Mouse (Mus musculus) midbrain, embryonic 14.5 days (tissue): ENCODE results near the gene Sdhaf4. TPM values are rescaled to one million over a fixed set of nuclear protein-coding genes. Genes with fewer than 3 reads are reported as not detected.
A peak's percentile ranks its signal among the peaks of the same experiment; 100 is the strongest.

Experiments used
- ATAC-seq: fragments of 200-750 bp; cut with Nextera tagmentation; 2 replicates; pipeline ENCODE4 v1.8.0; 2017; ENCODE audit warnings: moderate number of reproducible peaks, moderate library complexity; ENCODE audit not compliant: low FRiP score, low TSS enrichment
- DNase-seq: peaks from one replicate; pipeline ENCODE4 v3.0.0-alpha.2; 2015
- H3K27ac ChIP-seq: fragments of 300-500 bp; sonication (generic); replicated peaks from 2 replicates; pipeline ENCODE4 v1.5.1; 2014; ENCODE audit warnings: mild to moderate bottlenecking, low read depth, low read length, moderate library complexity
- H3K27me3 ChIP-seq: fragments of 300-500 bp; sonication (generic); 2 replicates; pipeline ENCODE4 v1.6.1; 2014; ENCODE audit warnings: low read length, control low read depth, mixed read lengths; ENCODE audit not compliant: control insufficient read depth, insufficient read depth
- H3K36me3 ChIP-seq: fragments of 300-500 bp; sonication (generic); 2 replicates; pipeline ENCODE4 v1.6.1; 2014; ENCODE audit warnings: low read length, control low read depth; ENCODE audit not compliant: control insufficient read depth, insufficient read depth
- H3K4me1 ChIP-seq: fragments of 300-500 bp; sonication (generic); 2 replicates; pipeline ENCODE4 v1.6.1; 2014; ENCODE audit warnings: mild to moderate bottlenecking, antibody characterized with exemption, low read length, control low read depth; ENCODE audit not compliant: control insufficient read depth, insufficient read depth
- H3K4me2 ChIP-seq: fragments of 300-500 bp; sonication (generic); 2 replicates; pipeline ENCODE4 v1.6.1; 2014; ENCODE audit warnings: mild to moderate bottlenecking, low read length, moderate library complexity
- H3K4me3 ChIP-seq: fragments of 300-500 bp; sonication (generic); replicated peaks from 2 replicates; pipeline ENCODE4 v1.5.1; 2014; ENCODE audit warnings: low read depth, low read length
- H3K9ac ChIP-seq: fragments of 300-500 bp; sonication (generic); replicated peaks from 2 replicates; pipeline ENCODE4 v1.6.1; 2014; ENCODE audit warnings: mild to moderate bottlenecking, low read length, moderate library complexity
- H3K9me3 ChIP-seq: fragments of 300-500 bp; sonication (generic); 2 replicates; pipeline ENCODE4 v1.6.1; 2016; ENCODE audit warnings: low read length, control low read depth, mixed read lengths; ENCODE audit not compliant: control insufficient read depth
- WGBS: fragments of 180-500 bp; shearing (Covaris S2); extraction: QIAGEN DNeasy Blood & Tissue Kit; methylation state at CpG from one replicate; pipeline ENCODE4 v1.1.7; 2014; 5-methylcytosine and 5-hydroxymethylcytosine counted together
- polyA plus RNA-seq: library from polyadenylated mRNA; unstranded; fragments of >200 nt; fragmentation: Nextera tagmentation; extraction: Ambion mirVana; gene quantifications from 2 replicates; pipeline ENCODE4 v1.2.1, GENCODE M21; 2014

Gene Sdhaf4
- polyA plus RNA-seq, 1 experiment from 2014 or later: 115 TPM

DNA sequence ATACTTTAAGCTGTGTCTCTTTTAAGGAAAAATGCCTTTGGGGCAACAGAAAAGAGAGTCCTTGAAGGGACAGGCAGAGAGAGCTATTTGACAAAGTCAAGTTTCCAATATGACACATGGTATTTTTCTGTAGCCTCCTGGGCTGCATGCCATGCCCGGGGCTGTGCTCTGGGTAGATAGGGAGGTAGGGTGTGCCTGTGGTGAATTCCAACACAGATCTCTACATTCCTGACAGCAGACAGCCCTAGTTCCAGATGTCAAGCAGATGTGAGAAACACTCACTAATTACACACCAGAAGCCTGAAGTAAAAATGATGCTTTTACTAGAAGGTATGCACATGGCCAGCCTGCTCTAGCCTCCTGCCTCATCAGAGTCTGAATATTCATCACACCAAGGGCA, 39.2 kb downstream of the Sdhaf4 start:
- Histone ChIP-seq H3K9me3 (no peaks in the 10 kb centered on the region), H3K27me3 (no peaks in the 10 kb centered on the region), H3K36me3 (no peaks in the 10 kb centered on the region), H3K4me3 (no peak overlapping the region), H3K9ac (no peak overlapping the region), H3K4me2 (no peak overlapping the region), H3K27ac (no peak overlapping the region), H3K4me1 (no peaks in the 10 kb centered on the region)
- ATAC-seq: no peak
- no peak for DNase-seq
- 80% methylated on average over 1 of the region's 1 CpGs for WGBS

GRCm38 (mm10) chr1:23959415-23959732, 46.1 kb downstream of the Sdhaf4 start:
- no peak; the same call in 1 of the 2 replicates for ATAC-seq
- H3K9ac ChIP-seq: no peak overlapping the region
- H3K4me2 ChIP-seq: peak overlapping the region; percentile 33
- H3K27ac ChIP-seq: no peak overlapping the region
- no peak for DNase-seq
- WGBS: 15% methylated on average over 6 of the region's 6 CpGs
- no peak overlapping the region for H3K4me3 ChIP-seq
- no peaks in the 10 kb centered on the region for H3K27me3 ChIP-seq
- no peaks in the 10 kb centered on the region for H3K36me3 ChIP-seq
- H3K9me3 ChIP-seq: no peaks in the 10 kb centered on the region
- 0 out of 2 replicates have a peak, but pooled peaks cover 3% of the 10 kb centered on the region for H3K4me1 ChIP-seq

DNA sequence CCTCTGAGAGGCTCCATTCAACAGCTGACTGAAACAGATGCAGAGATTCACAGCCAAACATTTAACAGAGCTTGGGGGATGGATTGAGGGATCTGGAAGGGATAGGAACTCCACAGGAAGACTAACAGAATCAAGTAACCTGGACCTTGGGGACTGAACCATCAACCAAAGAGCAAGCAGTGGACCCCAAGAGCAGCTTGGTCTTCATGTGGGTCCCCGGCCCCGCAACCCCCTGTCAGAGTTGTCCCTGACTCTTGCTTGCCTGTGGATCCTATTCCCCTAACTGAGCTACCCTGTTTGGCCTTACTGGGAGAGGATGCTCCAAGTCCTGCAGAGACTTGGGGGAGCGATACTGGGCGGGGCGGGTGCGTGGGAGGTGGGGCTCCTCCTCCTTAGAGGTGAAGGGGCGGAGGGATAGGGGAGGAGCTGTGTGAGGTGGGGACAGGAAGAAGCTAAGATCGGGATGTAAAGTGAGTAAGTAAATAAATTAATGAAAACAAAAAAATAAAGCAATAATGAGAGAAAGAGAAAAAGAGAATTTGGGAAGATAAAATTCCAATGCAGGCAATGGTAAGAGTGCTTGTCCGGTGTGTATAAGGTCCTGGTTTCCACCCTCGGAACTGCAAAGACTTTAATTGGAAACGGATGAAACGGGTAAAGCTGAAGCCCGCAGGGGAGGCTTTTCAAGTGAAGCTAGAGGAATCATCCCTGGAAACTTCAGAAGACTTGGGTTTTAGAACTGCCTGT, 46.6 kb downstream of the Sdhaf4 start:
- DNase-seq: peak; percentile 4
- no peak overlapping the region for H3K9ac ChIP-seq
- 18% methylated on average over 13 of the region's 13 CpGs for WGBS
- H3K27me3 ChIP-seq: no peaks in the 10 kb centered on the region
- ATAC-seq: no peak
- no peak overlapping the region for H3K4me3 ChIP-seq
- H3K9me3 ChIP-seq: no peaks in the 10 kb centered on the region
- 0 out of 2 replicates have a peak, but pooled peaks cover 3% of the 10 kb centered on the region for H3K4me1 ChIP-seq
- no peak overlapping the region for H3K27ac ChIP-seq
- H3K4me2 ChIP-seq: peak overlapping the region; percentile 33
- H3K36me3 ChIP-seq: no peaks in the 10 kb centered on the region

DNA sequence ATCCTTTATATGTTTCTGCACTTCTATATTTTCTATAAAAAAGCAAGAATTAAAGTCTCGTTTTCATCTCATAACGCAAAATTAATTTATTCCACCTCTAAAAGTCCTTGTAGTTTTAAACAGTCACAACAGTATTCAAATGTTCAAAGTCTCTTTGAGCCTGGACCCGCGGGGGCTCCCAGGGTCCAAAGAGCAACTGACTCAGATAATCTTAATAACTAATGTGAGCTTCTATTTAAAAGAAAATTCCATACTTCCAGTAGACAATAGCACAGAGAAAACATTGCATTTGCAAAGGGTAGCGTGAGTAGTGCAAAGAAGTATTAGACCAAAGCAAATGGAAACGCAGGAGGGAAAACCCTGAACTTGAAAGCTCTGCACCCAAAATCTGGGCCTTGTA, 47.4 kb downstream of the Sdhaf4 start:
- no peak for DNase-seq
- 90% methylated on average over 6 of the region's 6 CpGs for WGBS
- no peak for ATAC-seq
- no peak overlapping the region for H3K4me3 ChIP-seq
- H3K4me2 ChIP-seq: no peak overlapping the region
- H3K9me3 ChIP-seq: no peaks in the 10 kb centered on the region
- H3K36me3 ChIP-seq: no peaks in the 10 kb centered on the region
- H3K4me1 ChIP-seq: 0 out of 2 replicates have a peak, but pooled peaks cover 3% of the 10 kb centered on the region
- no peak overlapping the region for H3K27ac ChIP-seq
- H3K9ac ChIP-seq: no peak overlapping the region
- no peaks in the 10 kb centered on the region for H3K27me3 ChIP-seq

DNA sequence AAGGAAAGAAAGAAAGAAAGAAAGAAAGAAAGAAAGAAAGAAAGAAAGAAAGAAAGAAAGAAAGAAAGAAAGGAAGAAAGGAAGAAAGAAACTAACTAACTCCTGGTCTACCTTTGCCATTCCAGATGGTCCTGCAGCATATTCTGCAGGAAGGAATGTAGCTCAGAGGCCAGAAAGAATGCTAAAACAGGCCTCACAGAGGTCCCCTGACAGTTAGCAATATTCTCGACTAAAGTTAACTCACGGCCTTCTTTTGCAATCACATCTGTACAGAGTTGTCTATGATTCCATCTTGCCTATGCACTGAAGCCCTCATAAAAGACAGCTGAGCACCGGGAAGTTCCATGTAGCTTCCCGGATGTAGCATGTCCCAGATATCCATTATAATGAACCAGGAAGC, 49.9 kb downstream of the Sdhaf4 start:
- DNase-seq (no peak), ATAC-seq (no peak)
- H3K4me3 ChIP-seq: no peak overlapping the region
- no peak overlapping the region for H3K27ac ChIP-seq
- H3K36me3 ChIP-seq: no peaks in the 10 kb centered on the region
- no peaks in the 10 kb centered on the region for H3K9me3 ChIP-seq
- WGBS: 91% methylated on average over 4 of the region's 4 CpGs
- 0 out of 2 replicates have a peak, but pooled peaks cover 3% of the 10 kb centered on the region for H3K4me1 ChIP-seq
- no peak overlapping the region for H3K9ac ChIP-seq
- no peak overlapping the region for H3K4me2 ChIP-seq
- H3K27me3 ChIP-seq: no peaks in the 10 kb centered on the region

DNA sequence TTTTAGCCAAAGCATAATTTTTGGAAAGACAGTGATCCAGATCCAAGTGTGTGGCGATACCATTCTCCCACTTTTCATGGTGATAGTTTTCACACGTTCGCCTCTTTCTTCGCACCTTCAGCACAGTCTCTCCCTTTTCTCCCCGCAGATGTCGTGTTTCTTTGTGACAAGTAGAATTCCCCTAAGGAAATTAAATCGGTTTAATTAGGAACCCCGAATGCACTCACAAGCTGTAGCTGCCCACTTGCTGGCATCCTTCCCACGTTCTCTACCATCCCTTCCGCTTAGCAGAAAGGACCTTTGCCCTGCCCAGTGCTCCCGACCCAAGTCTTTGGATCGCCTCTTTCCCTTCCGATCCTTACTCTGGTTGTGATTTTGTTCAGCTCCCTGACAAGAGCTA, 51.5 kb downstream of the Sdhaf4 start:
- DNase-seq (no peak), ATAC-seq (no peak)
- H3K9me3 ChIP-seq: no peaks in the 10 kb centered on the region
- no peaks in the 10 kb centered on the region for H3K36me3 ChIP-seq
- no peak overlapping the region for H3K4me2 ChIP-seq
- H3K27ac ChIP-seq: no peak overlapping the region
- WGBS: 90% methylated on average over 13 of the region's 13 CpGs
- H3K4me3 ChIP-seq: no peak overlapping the region
- no peak overlapping the region for H3K9ac ChIP-seq
- no peaks in the 10 kb centered on the region for H3K4me1 ChIP-seq
- H3K27me3 ChIP-seq: no peaks in the 10 kb centered on the region

GRCm38 (mm10) chr1:23948778-23949699, 56.4 kb downstream of the Sdhaf4 start:
- no peak for ATAC-seq

GRCm38 (mm10) chr1:23948290-23948689, 57.2 kb downstream of the Sdhaf4 start:
- Histone ChIP-seq H3K9me3 (no peaks in the 10 kb centered on the region), H3K4me3 (no peak overlapping the region), H3K4me2 (peak overlapping the region; percentile 22), H3K4me1 (peaks cover 8% of the 10 kb centered on the region; the same call in 1 of the 2 replicates), H3K36me3 (no peaks in the 10 kb centered on the region), H3K9ac (0 out of 2 replicates have a peak overlapping the region, but pooled peaks have one; percentile 20), H3K27me3 (no peaks in the 10 kb centered on the region), H3K27ac (no peak overlapping the region)
- DNase-seq (peak; percentile 45), ATAC-seq (no peak)
- 43% methylated on average over 7 of the region's 7 CpGs for WGBS

More at GRCm38 (mm10) chr1:23948778-23949699, 56.4 kb downstream of the Sdhaf4 start:
- no peaks in the 10 kb centered on the region for H3K36me3 ChIP-seq
- H3K27me3 ChIP-seq: no peaks in the 10 kb centered on the region
- no peaks in the 10 kb centered on the region for H3K9me3 ChIP-seq
- 0 out of 2 replicates have a peak overlapping the region, but pooled peaks have one; percentile 20 for H3K9ac ChIP-seq
- peak overlapping the region; percentile 22 for H3K4me2 ChIP-seq
- peak; percentile 31 for DNase-seq
- no peak overlapping the region; the same call in 1 of the 2 replicates for H3K27ac ChIP-seq
- H3K4me1 ChIP-seq: peaks cover 8% of the 10 kb centered on the region; the same call in 1 of the 2 replicates
- H3K4me3 ChIP-seq: no peak overlapping the region
- WGBS: 50% methylated on average over 15 of the region's 15 CpGs
